Mouse (Mus musculus) thymus, postnatal 10 days (tissue): ENCODE measurements around the gene Cox18.
"Not testable (repeated sequence)": the region's sequence is repeated elsewhere in the genome, so short reads cannot be mapped to it uniquely, and the experiment has no call there.

Experiments used
- DNase-seq, 2 experiments: peaks; one replicate each; pipeline ENCODE4 v3.0.0; 2021; ENCODE audit warnings: low spot score in 2 of 2

The Cox18 gene

DNA sequence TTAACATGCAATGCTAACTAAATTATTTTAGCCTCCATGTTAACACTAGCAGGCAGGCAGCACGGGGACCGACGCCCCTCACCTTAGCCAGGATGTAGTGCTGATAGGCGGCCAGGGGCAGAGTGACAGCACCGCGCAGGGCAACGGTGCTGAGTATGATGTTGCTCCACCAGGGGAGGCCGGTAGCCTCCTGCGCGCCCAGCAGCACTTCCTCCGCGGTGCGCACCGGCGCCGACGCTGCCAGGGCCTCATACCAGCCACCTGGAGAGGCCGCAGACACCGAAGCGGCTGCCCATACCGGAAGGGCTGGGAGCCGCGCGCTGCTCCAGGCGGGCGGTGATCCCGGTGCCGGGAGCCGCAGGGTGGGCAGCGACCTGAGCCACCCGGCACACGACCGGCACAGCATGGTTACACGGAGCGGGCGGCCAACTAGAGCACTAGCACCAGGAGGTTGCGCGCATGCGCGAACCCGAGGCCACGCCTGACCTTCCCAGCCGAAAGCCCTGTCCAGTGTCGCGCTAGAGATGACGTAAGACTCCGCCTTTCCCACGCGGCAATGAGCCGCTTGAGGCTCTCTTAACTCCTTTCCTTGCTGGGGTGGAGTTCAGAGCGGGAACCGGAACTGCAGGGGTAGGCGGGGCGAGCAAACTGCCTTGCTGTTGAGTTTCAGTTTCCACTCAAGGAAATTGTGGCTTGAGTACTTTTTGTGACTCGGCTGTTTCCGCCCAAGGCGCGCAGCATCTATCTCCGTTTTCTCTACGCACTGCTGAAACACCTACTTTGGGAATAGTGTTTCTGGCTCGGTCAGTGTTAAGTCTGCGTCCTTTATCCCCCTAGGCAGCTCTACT lies at the start of gene Cox18:
Gene Cox18 (minus strand): TSS at position 468 of the 848 bp plus-strand sequence.
- peak; percentile 97 to 99 for DNase-seq

DNA sequence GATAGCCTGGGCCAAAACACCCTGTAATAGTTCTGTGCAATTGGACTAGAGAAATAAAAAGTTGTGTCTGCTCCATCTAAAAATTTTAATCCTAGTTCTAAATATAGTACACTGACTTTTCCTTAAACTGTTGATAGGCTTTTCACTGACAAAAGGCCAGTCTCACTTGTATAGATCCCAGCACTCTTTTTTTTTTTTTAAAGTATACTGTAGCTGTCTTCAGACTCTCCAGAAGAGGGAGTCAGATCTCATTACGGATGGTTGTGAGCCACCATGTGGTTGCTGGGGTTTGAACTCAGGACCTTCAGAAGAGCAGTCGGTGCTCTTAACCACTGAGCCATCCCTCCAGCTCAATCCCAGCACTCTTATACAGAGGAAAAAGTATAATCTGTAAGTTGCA lies 38.4 kb upstream of the Cox18 start:
- DNase-seq, result not testable (repeated sequence)

DNA sequence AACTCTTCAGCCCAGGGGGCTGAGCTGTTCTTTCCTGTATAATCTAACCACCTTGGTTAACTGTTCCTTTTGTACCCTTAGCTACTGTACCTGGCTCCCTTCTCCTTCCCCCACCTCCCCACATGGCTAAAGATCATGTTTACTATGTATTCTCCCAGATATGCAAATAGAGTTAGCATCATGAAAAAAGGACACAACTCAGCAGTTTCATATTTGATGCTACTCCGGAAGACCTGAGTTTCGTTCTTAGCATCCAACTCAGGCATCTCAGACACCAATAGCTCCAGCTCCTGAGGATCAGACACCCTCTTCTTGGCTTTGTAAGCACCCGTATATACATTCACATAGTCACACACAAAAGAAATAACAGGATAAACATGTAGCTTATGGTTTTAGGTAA lies 33.2 kb upstream of the Cox18 start:
- DNase-seq, result no peak

DNA sequence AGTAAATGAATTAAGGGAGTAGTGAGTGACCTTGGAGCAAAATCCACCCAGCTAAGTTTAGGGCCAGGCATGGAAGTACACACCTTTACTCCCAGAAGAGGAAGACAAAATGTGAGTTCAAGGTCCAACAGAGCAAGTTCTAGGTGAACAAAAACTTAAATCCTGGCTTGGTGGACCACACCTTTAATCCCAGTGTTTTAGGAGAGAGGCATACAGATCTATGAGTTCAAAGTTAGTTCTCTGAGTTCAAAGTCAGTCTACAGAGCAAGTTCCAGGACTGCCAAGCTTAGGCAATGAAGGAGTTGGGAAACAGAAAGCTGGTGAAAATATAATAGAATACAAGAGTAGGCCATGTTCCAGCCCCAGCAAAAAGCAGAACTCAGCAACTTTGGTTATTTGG lies 23.7 kb upstream of the Cox18 start:
- DNase-seq, result no peak

DNA sequence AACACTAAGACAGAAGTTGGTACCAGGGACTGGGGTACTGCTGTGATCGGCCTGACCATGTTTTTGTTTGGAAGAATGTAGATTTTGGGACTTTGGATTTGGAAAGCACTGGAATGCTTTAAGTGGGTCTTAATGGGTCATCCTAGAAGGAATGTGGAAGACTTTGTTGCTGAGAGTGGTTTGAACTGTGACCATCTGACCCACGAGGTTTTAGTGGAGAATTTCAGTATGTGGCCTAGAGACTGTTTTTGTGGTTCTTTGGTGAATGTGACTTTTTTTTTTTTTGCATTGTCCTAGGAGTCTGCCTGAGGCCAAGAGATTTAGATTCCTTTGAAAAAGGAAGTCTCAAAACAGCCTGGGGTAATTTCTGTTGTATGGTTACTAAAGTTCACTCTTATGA lies 23.2 kb upstream of the Cox18 start:
- no peak for DNase-seq

DNA sequence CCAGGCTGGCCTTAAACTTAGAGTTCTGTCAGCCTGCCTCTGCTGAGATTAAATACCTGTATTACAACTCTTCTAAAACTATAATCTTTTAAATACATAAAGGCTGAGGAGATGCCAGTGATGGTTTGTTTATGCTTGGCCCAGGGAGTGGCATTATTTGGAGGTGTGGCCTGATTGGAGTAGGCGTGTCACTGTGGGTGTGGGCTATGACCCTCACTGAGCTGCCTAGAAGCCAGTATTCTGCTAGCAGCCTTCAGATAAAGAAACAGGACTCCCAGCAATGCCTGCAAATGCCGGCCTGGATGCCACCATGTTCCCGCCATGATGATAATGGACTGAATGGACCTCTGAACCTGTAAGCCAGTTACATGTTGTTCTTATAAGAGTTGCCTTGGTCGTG lies 22.8 kb upstream of the Cox18 start:
- DNase-seq, result no peak

DNA sequence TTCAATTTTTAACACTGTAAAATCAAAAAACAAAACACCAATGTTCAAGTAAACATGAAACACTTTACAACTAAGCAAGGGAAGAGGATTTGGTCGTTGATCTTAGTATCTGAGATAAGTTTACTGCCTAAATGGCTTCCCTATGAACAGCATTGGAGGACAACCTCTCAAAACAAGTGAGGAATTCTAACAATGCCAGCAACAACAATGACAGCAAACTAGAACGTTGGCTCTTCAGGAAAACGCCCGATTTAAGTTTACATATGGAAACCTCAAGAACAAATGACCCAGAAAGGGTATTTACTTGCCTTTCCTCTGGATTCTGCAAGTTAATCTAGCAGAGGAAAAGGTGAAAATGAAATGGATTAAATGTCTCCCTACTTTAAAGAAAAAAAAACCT lies 21.6 kb upstream of the Cox18 start:
- no peak for DNase-seq

DNA sequence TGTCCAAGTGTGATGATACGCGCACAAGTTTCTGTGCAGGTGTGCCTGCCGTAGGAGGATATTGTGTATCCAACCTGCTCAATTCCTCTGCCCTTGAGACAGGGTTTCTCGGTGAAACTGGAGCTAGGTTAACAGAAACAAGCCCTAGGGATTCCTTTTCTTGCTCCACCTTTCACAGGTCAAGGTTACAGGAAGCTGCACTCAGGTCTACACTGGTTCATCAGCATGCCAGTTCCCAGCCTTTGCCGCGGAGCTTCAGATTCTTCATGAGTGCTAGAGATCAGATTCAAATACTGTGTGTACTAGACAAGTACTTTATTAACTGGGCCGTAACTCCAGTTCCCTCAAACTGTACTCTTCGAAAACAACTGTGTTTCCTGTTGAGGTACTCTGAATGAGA lies 11.4 kb upstream of the Cox18 start:
- DNase-seq, result no peak

DNA sequence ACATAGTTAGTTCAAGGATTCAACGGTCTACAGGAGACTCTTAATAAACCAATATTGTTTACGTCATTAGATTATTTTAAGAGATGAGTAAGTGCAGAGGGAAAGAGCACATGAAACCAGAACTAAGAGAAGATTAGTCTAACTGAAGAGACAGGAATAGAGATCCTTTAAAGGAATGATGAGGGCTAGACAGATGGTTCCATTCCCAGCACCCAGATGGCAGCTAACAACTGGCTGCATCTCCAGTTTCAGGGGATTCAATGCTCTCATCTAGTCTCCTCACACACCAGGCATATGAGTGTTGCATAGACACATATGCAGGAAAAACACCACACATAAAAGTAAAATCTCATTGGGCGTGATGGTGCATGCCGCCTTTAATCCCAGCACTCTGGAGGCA lies 9.5 kb upstream of the Cox18 start:
- no peak for DNase-seq

DNA sequence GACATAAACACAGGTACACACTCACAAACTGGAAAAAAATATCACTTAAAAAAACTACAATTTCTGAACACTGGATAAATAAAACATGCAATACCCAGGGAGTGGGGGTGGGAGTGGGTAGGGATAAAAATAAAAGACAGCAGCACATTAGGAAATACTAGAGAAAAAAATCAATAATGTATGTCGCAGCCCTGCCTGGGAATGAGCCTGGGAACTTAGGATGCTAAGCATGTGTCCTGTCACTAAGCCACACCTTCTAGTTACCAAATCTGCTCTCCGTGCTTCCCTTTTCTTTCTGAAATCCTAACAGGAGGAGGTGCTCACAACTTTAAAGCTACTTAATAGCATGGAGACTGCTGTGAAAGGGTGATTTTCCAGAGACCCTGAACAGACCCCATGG lies 6.0 kb upstream of the Cox18 start:
- DNase-seq, result no peak

DNA sequence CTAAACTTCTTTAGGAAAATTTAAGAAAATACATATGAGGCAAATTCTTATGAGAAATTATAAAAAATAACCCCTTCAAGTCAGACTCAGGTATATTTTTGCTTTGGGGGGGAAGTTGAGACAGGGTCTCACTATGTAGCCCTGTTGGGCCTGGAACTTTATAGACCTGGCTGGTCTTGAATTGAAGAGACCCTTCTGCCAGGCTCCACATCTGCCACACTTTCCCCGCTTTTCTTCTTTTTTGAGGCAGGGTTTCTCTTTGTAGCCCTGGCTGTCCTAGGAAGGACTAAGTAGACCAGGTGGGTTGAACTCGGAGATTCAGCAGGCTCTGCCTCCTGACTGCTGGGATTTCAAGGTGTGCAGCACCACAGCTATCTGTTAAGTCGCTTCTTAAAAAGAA lies 2.9 kb upstream of the Cox18 start:
- no peak for DNase-seq

DNA sequence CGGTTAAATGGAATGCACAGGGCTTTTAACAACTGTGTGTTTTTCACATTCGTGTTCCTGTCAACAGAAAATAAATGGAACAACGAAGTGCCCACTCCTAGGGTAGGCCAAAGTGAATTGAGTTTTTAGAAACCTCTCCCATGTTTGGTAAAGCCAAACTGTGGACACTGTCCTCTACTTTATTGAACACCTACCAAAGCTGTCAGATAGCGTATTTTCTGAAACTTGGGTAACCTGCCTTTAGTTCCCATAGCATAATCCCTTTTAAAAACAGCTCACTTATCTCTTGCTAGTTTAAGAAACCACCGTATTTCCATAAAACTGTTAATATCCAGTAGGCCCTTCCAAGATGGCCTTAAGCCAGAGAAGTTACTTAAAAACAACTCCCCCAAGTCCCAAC lies 929 bp upstream of the Cox18 start:
- no peak for DNase-seq

DNA sequence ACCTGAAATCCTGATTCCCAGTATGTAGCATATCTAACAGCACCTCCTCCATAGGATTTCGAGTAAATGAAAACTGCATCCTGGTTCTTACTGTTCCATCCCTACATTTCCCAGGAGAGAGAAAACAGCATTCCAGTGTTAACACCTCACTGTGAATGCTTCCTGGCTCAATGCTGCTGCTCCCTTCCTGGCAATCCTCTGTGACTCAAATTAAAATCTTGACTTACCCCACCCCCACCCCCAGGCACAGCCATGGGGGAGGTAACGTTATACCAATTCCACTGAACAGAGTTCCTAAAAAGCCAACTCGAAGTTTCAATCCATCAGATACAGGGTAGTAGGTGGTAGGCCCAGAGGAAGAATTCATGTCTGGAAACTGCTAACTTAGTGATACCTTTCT lies 864 bp downstream of the Cox18 start:
- DNase-seq, result no peak

DNA sequence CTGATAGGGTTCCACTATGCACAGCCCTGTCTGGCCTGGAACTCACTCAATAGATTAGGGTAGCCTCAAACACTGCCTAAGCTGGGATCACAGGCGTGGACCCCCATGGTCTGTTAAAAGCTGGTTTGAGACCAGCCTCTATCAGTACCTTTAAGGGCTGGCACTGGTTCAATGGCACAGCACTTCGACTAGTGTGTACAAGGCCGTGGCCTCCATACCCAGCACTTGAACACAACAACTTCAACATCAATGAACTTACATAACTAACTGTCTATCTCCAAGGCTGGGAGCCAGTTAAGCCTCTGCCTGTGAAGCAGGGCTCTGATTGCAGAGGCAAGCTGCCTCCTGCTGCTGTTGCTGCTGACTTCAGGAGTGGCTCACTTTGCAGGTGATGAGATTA lies 6.0 kb downstream of the Cox18 start:
- no peak for DNase-seq

DNA sequence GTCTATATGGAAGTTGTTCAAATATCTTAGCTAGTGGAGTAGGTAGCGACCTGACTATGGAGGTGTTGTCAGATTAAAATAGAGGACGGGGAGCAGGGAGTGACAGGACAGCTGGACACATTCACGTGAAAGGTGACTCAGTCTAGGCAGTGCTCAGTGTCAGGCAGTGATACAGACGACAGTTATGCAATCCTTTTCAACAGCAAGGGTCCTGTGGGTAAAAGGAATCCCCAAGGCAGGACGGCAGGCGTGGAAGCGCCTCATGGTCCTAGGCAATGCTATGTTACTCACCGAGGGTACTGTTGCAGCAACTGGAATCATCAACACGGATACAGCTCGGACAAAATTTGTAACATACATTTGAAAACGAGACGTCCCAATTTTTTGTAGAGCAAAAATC lies 6.6 kb downstream of the Cox18 start:
- DNase-seq, result no peak

DNA sequence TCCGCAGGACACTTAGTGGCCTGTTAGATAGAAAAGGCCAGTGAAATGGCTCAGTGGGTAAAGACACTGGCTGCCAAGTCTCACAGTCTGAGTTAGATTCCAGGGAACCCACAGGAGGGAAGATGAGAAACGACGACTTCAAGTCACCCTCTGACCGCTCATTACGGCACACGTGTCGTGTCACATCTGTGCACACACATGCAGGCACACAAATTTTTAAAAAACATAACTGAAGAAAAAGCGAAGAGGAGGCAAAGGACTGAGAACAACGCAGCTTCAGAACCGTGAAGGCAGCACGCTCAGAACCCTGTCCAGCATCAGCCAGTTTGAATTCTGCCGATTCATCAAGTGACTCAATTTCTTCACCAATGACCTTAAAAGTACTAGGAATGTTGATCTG lies 10.4 kb downstream of the Cox18 start:
- DNase-seq, result no peak

DNA sequence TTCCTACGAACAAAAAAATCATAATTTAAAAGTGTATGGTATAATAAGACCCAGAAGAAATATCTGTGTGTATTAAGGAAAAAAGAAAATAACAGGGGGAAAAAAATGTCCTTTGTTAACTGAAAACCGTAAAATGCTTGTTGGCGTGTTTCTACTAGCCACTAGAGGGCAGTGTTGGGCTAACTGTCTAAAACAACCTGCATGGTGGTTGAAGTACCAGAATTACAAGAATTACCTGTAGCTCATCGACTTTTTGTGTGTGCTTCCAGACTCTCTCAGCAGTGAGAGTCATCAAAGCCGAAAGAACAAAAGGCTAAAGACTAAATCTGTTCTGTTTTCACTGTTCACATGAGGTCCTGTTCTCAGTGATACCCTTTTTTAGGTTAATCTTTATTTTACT lies 20.6 kb downstream of the Cox18 start:
- DNase-seq, result peak in 1 of 2 experiments; percentile 68

DNA sequence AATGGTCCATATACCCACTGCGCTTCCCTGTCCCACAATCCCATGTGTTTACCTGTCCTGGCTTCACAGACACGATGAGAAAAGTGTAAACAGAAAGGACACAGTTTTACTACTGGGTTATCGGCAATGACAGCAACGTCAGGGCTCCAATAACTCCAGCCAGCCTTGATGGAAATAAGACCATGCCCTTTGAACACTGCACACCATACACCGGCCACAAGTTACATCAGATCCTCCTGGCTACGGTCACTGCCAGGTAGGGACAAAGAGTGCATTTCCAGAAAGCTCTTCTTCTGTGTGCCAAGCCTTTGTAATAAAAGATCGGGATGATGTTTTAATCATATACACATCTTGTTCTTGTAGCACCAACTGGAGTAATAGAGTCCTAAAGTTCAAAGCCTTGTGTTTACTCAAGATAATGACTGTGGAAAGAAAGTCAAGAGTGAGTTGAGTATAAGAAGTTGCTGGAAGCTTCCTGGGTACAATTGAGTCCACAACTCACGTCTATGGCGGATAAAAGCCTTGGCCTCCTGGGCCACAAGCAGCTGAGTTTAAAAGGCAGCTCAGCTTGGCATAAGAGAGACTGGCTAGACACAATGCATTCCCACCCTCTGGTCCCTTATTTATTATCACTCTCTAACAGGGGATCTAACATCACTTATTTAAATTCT lies 21.2 kb downstream of the Cox18 start:
- no peak for DNase-seq

DNA sequence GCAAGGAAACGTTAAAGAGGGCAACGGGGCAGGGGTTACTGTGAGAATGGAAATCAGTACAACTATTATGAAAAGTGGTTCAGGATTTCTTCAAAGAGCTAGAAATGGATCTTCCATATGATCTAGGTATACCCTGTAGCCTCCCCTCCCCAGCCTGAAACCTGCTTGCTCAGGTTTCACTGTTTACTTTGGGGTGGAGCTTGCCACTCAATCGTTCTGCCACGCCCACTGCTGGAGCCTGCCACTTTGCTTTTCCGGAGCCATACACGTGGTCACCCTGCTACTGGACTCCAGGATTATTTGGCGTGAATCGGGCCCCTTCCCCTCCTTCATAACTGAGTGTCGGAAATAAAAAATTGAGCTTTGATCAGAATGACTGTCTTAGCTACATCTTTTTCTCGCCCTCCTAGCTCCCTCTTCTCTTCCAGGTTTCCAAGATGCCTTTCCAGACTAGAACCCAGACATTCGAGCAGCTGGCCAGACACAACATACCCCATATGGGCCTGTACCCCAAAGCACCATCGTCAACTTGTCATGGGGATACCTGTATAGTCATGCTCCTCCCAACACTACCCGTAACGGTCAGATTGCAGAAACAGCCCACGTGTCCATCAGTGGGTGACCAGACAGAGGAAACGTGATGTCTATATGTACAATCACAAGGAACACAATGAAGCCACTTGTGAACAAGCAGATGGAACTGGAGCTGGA lies 23.7 kb downstream of the Cox18 start:
- DNase-seq, result no peak

DNA sequence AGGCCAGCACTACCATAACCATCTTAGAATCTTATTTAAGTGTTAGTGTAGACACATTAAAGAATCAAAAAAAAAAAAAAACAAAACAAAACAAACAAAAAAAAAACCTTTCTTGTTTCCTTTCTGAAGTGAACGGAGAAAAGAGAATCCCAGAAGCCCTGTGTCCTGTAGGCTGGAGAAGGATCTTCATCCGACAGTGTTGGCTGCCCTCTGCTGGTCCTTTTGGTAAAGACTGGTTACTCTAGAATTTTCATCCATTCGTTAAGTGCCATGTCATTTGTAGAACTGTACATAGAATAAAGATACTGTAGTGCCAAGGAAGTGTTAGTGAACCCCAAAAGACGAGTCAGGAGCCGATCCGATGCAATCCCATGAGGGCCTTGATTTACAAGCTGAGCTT lies 29.0 kb downstream of the Cox18 start:
- DNase-seq, result peak in 1 of 2 experiments; percentile 14

DNA sequence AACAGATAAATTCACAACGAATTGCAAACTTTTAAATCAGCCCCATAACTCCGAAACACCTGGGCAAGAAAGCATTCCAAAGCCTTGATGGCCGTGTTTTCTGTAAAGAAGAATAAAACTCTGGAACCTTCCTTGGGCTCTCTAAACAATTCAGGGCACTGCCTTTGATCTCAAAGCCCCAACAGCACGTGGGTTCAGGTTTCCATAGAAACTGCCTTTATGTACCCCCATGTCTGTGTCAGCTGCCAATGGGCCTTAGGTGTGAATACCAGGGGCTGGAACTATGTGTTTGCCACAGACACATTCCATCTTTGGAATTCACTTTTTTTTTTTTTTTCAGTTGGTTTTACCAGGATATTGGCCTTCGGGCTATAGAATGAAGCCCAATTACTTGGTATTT lies 41.0 kb downstream of the Cox18 start:
- DNase-seq, result no peak

DNA sequence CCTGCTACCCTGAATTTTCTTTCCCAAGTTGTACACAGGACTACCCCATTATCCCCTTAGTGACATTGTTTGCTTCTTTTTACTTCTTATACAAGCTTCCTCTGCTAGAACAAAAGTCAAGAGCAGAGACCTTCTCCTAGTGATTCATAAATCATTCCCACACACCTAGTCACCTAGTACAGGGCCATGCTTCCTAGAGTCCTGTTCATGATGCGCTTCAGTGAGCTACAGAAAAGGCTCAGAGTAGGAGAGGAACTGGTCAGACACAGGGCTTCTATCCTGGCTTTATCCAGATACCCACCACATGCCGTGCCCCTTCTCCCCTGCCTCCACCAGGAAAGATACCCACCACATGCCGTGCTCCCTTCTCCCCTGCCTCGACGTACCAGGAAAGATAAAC lies 44.7 kb downstream of the Cox18 start:
- no peak for DNase-seq

DNA sequence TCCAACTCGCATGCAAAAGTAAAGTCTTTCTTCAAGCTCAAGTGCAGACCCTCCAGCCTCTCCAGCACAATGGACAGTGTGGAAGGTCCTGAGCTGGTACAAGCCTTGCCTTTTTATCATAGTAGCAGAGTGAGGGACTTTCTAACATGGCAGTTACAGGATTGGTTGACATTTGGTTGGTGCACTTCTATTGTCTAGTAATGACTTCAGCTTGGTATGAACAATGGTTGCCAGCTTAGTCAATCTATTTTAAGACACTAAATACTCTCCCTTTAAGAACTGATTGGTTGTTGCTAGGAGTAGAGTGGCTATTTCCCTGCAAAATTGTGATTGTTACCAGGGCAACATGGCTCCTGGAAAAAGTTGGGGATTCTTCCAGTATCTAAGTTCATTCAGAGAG lies 45.7 kb downstream of the Cox18 start:
- DNase-seq, result no peak
